Comparison of ENCODE assay signal across 16 mouse cellular contexts in genomic region chr14:28561861-28562260, GRCm38 (mm10).
"Had no signal": no experiment of that assay in that cellular context is flagged by ENCODE, and none has a peak within 500 bp of the region (broad histone marks: within the 10 kb centered on the region; RNA-seq: fewer than 3 reads in every experiment).

No protein-coding gene starts in this region.

- ATAC-seq: liver, embryonic 12.5 days had no signal

- H3K9me3 ChIP-seq: limb, embryonic 10.5 days; limb, embryonic 13.5 days; liver, embryonic 12.5 days; liver, embryonic 15.5 days had no signal

- H3K4me3 ChIP-seq: layer of hippocampus, adult 2 months; limb, embryonic 10.5 days; limb, embryonic 13.5 days; liver, embryonic 12.5 days; liver, embryonic 15.5 days had no signal

- H3K9ac ChIP-seq: limb, embryonic 13.5 days; liver, embryonic 12.5 days; liver, embryonic 15.5 days had no signal

- H3K27me3 ChIP-seq: limb, embryonic 13.5 days; liver, embryonic 12.5 days; liver, embryonic 15.5 days had no signal

- H3K36me3 ChIP-seq: limb, embryonic 10.5 days; limb, embryonic 13.5 days; liver, embryonic 12.5 days; liver, embryonic 15.5 days had no signal

- H3K4me2 ChIP-seq: limb, embryonic 13.5 days; liver, embryonic 12.5 days; liver, embryonic 15.5 days; midbrain, embryonic 11.5 days had no signal

- H3K4me1 ChIP-seq: limb, embryonic 13.5 days; liver, embryonic 12.5 days; liver, embryonic 15.5 days had no signal

- DNase-seq: kidney, postnatal 14 days; layer of hippocampus, adult 9-11 months; liver; lung, adult 18-20 months; lung, postnatal 14 days; lung, postnatal 4 days; midbrain, embryonic 14.5 days; thymus, adult 18-20 months; thymus, postnatal 14 days; thymus, postnatal 4 days had no signal

- H3K27ac ChIP-seq: layer of hippocampus, adult 2 months; limb, embryonic 10.5 days; limb, embryonic 13.5 days; liver, embryonic 12.5 days; liver, embryonic 15.5 days had no signal
